Mouse (Mus musculus): Measurements from ENCODE around the gene Serhl. TPM values are rescaled to one million over a fixed set of nuclear protein-coding genes. Genes with fewer than 3 reads are reported as not detected.
"Not testable (repeated sequence)": the region's sequence is repeated elsewhere in the genome, so short reads cannot be mapped to it uniquely, and the experiment has no call there.

The Serhl gene
- polyA plus RNA-seq, 1 experiment from 2014 or later, result 80.1 TPM

GRCm38 (mm10) chr15:83124625-83125024 is 35.3 kb downstream of the Serhl start:
- 65% methylated on average over 5 of the region's 5 CpGs for WGBS
- Histone ChIP-seq H3K27ac (replicated peaks in 1 of 2; ENCODE audit: control insufficient read depth in 1 of 2, insufficient read depth in 1 of 2, low read depth in 2 of 2, low read length in 2 of 2) (no peak overlapping the region), H3K36me3 (ENCODE audit: control insufficient read depth, insufficient read depth, low read length) (peaks cover 52% of the 10 kb centered on the region), H3K4me1 (ENCODE audit: control insufficient read depth in 2 of 2, insufficient read depth in 2 of 2, low read length in 2 of 2) (peaks cover 4 to 6% of the 10 kb centered on the region in 2 experiments; a peak in 3 of 4 replicates), H3K4me2 (ENCODE audit: low read length) (no peak overlapping the region), H3K4me3 (ENCODE audit: control insufficient read depth in 1 of 2, insufficient read depth in 1 of 2, low read depth in 1 of 2, low read length in 2 of 2) (no peak overlapping the region), H3K27me3 (ENCODE audit: control insufficient read depth, insufficient read depth, low read length) (no peaks in the 10 kb centered on the region), H3K9ac (ENCODE audit: low read length) (no peak overlapping the region), H3K9me3 (ENCODE audit: control insufficient read depth, low read length) (no peaks in the 10 kb centered on the region)
- ATAC-seq (ENCODE audit: insufficient number of reproducible peaks, insufficient read depth, low FRiP score, low read depth), result no peak

GRCm38 (mm10) chr15:83126582-83126981 is 37.3 kb downstream of the Serhl start:
- H3K9ac ChIP-seq (ENCODE audit: low read length), result no peak overlapping the region
- H3K4me1 ChIP-seq (ENCODE audit: control insufficient read depth in 2 of 2, insufficient read depth in 2 of 2, low read length in 2 of 2), result peaks cover 3 to 4% of the 10 kb centered on the region in 2 experiments; a peak in 3 of 4 replicates
- peaks cover 67% of the 10 kb centered on the region for H3K36me3 ChIP-seq (ENCODE audit: control insufficient read depth, insufficient read depth, low read length)
- H3K27me3 ChIP-seq (ENCODE audit: control insufficient read depth, insufficient read depth, low read length), result no peaks in the 10 kb centered on the region
- H3K4me2 ChIP-seq (ENCODE audit: low read length), result no peak overlapping the region
- H3K9me3 ChIP-seq (ENCODE audit: control insufficient read depth, low read length), result no peaks in the 10 kb centered on the region
- no peak overlapping the region for H3K27ac ChIP-seq (replicated peaks in 1 of 2; ENCODE audit: control insufficient read depth in 1 of 2, insufficient read depth in 1 of 2, low read depth in 2 of 2, low read length in 2 of 2)
- no peak for ATAC-seq (ENCODE audit: insufficient number of reproducible peaks, insufficient read depth, low FRiP score, low read depth)
- no peak overlapping the region for H3K4me3 ChIP-seq (ENCODE audit: control insufficient read depth in 1 of 2, insufficient read depth in 1 of 2, low read depth in 1 of 2, low read length in 2 of 2)
- WGBS, result 82% methylated on average over 9 of the region's 9 CpGs

- H3K36me3 ChIP-seq (ENCODE audit: control insufficient read depth, insufficient read depth, low read length), result peaks cover 71% of the 10 kb centered on the region
- not testable (repeated sequence) for H3K27ac ChIP-seq (replicated peaks in 1 of 2; ENCODE audit: control insufficient read depth in 1 of 2, insufficient read depth in 1 of 2, low read depth in 2 of 2, low read length in 2 of 2); H3K4me2 ChIP-seq (ENCODE audit: low read length); H3K27me3 ChIP-seq (ENCODE audit: control insufficient read depth, insufficient read depth, low read length); H3K9me3 ChIP-seq (ENCODE audit: control insufficient read depth, low read length); H3K4me1 ChIP-seq (ENCODE audit: control insufficient read depth in 2 of 2, insufficient read depth in 2 of 2, low read length in 2 of 2); H3K4me3 ChIP-seq (ENCODE audit: control insufficient read depth in 1 of 2, insufficient read depth in 1 of 2, low read depth in 1 of 2, low read length in 2 of 2); H3K9ac ChIP-seq (ENCODE audit: low read length); ATAC-seq (ENCODE audit: insufficient number of reproducible peaks, insufficient read depth, low FRiP score, low read depth)
- 84% methylated on average over 3 of the region's 3 CpGs for WGBS
Measured at GRCm38 (mm10) chr15:83127037-83127436, 37.7 kb downstream of the Serhl start.

- no peak overlapping the region for H3K27ac ChIP-seq (replicated peaks in 1 of 2; ENCODE audit: control insufficient read depth in 1 of 2, insufficient read depth in 1 of 2, low read depth in 2 of 2, low read length in 2 of 2)
- no peaks in the 10 kb centered on the region for H3K9me3 ChIP-seq (ENCODE audit: control insufficient read depth, low read length)
- H3K4me2 ChIP-seq (ENCODE audit: low read length), result no peak overlapping the region
- no peaks in the 10 kb centered on the region for H3K27me3 ChIP-seq (ENCODE audit: control insufficient read depth, insufficient read depth, low read length)
- H3K4me3 ChIP-seq (ENCODE audit: control insufficient read depth in 1 of 2, insufficient read depth in 1 of 2, low read depth in 1 of 2, low read length in 2 of 2), result no peak overlapping the region
- no peak for ATAC-seq (ENCODE audit: insufficient number of reproducible peaks, insufficient read depth, low FRiP score, low read depth)
- 93% methylated on average over 7 of the region's 7 CpGs for WGBS
- peaks cover 98% of the 10 kb centered on the region for H3K36me3 ChIP-seq (ENCODE audit: control insufficient read depth, insufficient read depth, low read length)
- no peak overlapping the region for H3K9ac ChIP-seq (ENCODE audit: low read length)
- H3K4me1 ChIP-seq (ENCODE audit: control insufficient read depth in 2 of 2, insufficient read depth in 2 of 2, low read length in 2 of 2), result no peaks in the 10 kb centered on the region
Measured at GRCm38 (mm10) chr15:83129530-83130231, 40.4 kb downstream of the Serhl start.

- no peak for ATAC-seq (ENCODE audit: insufficient number of reproducible peaks, insufficient read depth, low FRiP score, low read depth)
- peaks cover 91% of the 10 kb centered on the region for H3K36me3 ChIP-seq (ENCODE audit: control insufficient read depth, insufficient read depth, low read length)
- WGBS, result 86% methylated on average over 6 of the region's 6 CpGs
- no peak overlapping the region for H3K27ac ChIP-seq (replicated peaks in 1 of 2; ENCODE audit: control insufficient read depth in 1 of 2, insufficient read depth in 1 of 2, low read depth in 2 of 2, low read length in 2 of 2)
- no peaks in the 10 kb centered on the region for H3K4me1 ChIP-seq (ENCODE audit: control insufficient read depth in 2 of 2, insufficient read depth in 2 of 2, low read length in 2 of 2)
- no peak overlapping the region for H3K4me3 ChIP-seq (ENCODE audit: control insufficient read depth in 1 of 2, insufficient read depth in 1 of 2, low read depth in 1 of 2, low read length in 2 of 2)
- no peak overlapping the region for H3K9ac ChIP-seq (ENCODE audit: low read length)
- H3K9me3 ChIP-seq (ENCODE audit: control insufficient read depth, low read length), result no peaks in the 10 kb centered on the region
- H3K4me2 ChIP-seq (ENCODE audit: low read length), result no peak overlapping the region
- H3K27me3 ChIP-seq (ENCODE audit: control insufficient read depth, insufficient read depth, low read length), result no peaks in the 10 kb centered on the region
Measured at GRCm38 (mm10) chr15:83134671-83135070, 45.4 kb downstream of the Serhl start.

- no peak overlapping the region for H3K9ac ChIP-seq (ENCODE audit: low read length)
- ATAC-seq (ENCODE audit: insufficient number of reproducible peaks, insufficient read depth, low FRiP score, low read depth), result no peak
- no peak overlapping the region for H3K4me3 ChIP-seq (ENCODE audit: control insufficient read depth in 1 of 2, insufficient read depth in 1 of 2, low read depth in 1 of 2, low read length in 2 of 2)
- H3K36me3 ChIP-seq (ENCODE audit: control insufficient read depth, insufficient read depth, low read length), result peaks cover 81% of the 10 kb centered on the region
- no peak overlapping the region for H3K27ac ChIP-seq (replicated peaks in 1 of 2; ENCODE audit: control insufficient read depth in 1 of 2, insufficient read depth in 1 of 2, low read depth in 2 of 2, low read length in 2 of 2)
- no peaks in the 10 kb centered on the region for H3K9me3 ChIP-seq (ENCODE audit: control insufficient read depth, low read length)
- H3K27me3 ChIP-seq (ENCODE audit: control insufficient read depth, insufficient read depth, low read length), result no peaks in the 10 kb centered on the region
- WGBS, result 65% methylated on average over 2 of the region's 2 CpGs
- H3K4me1 ChIP-seq (ENCODE audit: control insufficient read depth in 2 of 2, insufficient read depth in 2 of 2, low read length in 2 of 2), result no peaks in the 10 kb centered on the region
- no peak overlapping the region for H3K4me2 ChIP-seq (ENCODE audit: low read length)
Measured at GRCm38 (mm10) chr15:83135654-83136053, 46.3 kb downstream of the Serhl start.

GRCm38 (mm10) chr15:83142861-83143260 is 53.6 kb downstream of the Serhl start:
- Histone ChIP-seq H3K36me3 (ENCODE audit: control insufficient read depth, insufficient read depth, low read length) (peaks cover 46% of the 10 kb centered on the region), H3K9ac (ENCODE audit: low read length) (no peak overlapping the region), H3K27ac (replicated peaks in 1 of 2; ENCODE audit: control insufficient read depth in 1 of 2, insufficient read depth in 1 of 2, low read depth in 2 of 2, low read length in 2 of 2) (no peak overlapping the region), H3K27me3 (ENCODE audit: control insufficient read depth, insufficient read depth, low read length) (no peaks in the 10 kb centered on the region), H3K4me1 (ENCODE audit: control insufficient read depth in 2 of 2, insufficient read depth in 2 of 2, low read length in 2 of 2) (peaks cover 4 to 6% of the 10 kb centered on the region in 2 experiments; a peak in 2 of 4 replicates), H3K4me2 (ENCODE audit: low read length) (no peak overlapping the region), H3K4me3 (ENCODE audit: control insufficient read depth in 1 of 2, insufficient read depth in 1 of 2, low read depth in 1 of 2, low read length in 2 of 2) (no peak overlapping the region), H3K9me3 (ENCODE audit: control insufficient read depth, low read length) (no peaks in the 10 kb centered on the region)
- no peak for ATAC-seq (ENCODE audit: insufficient number of reproducible peaks, insufficient read depth, low FRiP score, low read depth)
- WGBS, result 46% methylated on average over 5 of the region's 5 CpGs

GRCm38 (mm10) chr15:83145541-83145940 is 56.2 kb downstream of the Serhl start:
- H3K4me1 ChIP-seq (ENCODE audit: control insufficient read depth in 2 of 2, insufficient read depth in 2 of 2, low read length in 2 of 2), result peaks cover 6 to 12% of the 10 kb centered on the region in 2 experiments; a peak in 3 of 4 replicates
- no peak for ATAC-seq (ENCODE audit: insufficient number of reproducible peaks, insufficient read depth, low FRiP score, low read depth)
- WGBS, result 91% methylated on average over 6 of the region's 6 CpGs
- H3K9me3 ChIP-seq (ENCODE audit: control insufficient read depth, low read length), result no peaks in the 10 kb centered on the region
- no peak overlapping the region for H3K4me2 ChIP-seq (ENCODE audit: low read length)
- H3K9ac ChIP-seq (ENCODE audit: low read length), result no peak overlapping the region
- H3K4me3 ChIP-seq (ENCODE audit: control insufficient read depth in 1 of 2, insufficient read depth in 1 of 2, low read depth in 1 of 2, low read length in 2 of 2), result no peak overlapping the region
- peaks cover 37% of the 10 kb centered on the region for H3K36me3 ChIP-seq (ENCODE audit: control insufficient read depth, insufficient read depth, low read length)
- H3K27ac ChIP-seq (replicated peaks in 1 of 2; ENCODE audit: control insufficient read depth in 1 of 2, insufficient read depth in 1 of 2, low read depth in 2 of 2, low read length in 2 of 2), result no peak overlapping the region
- no peaks in the 10 kb centered on the region for H3K27me3 ChIP-seq (ENCODE audit: control insufficient read depth, insufficient read depth, low read length)
